ENCODE assay signal across 26 mouse cellular contexts in genomic region chr6:85633165-85633564, GRCm38 (mm10). TPM values are rescaled to one million over a fixed set of nuclear protein-coding genes. Genes with fewer than 3 reads are reported as not detected.
DNase-seq lines count a peak whose midpoint lies in the region; ATAC-seq lines count a peak whose summit lies in the region.
"Had no signal": no experiment of that assay in that cellular context is flagged by ENCODE, and none has a peak within 500 bp of the region (broad histone marks: within the 10 kb centered on the region; RNA-seq: fewer than 3 reads in every experiment).

No protein-coding gene starts in this region.

- DNase-seq in forebrain, embryonic 10.5 days (ENCODE audit: extremely low spot score, low spot score), result peak; percentile 22
- DNase-seq in ES-CJ7 (ENCODE audit: low read depth, low spot score) (peak; percentile 62), R1 (ENCODE audit: low read depth, low spot score) (peak; percentile 56)
- DNase-seq in retina, embryonic 14.5 days (ENCODE audit: low spot score), result peak; percentile 24
- DNase-seq in frontal cortex, postnatal 36 days (ENCODE audit: low spot score in 2 of 2), result no peak
- DNase-seq in spleen, adult 12 weeks (ENCODE audit: low spot score), result no peak
- DNase-seq: adrenal gland, postnatal 25 days; cerebellum, adult 18-20 months; cerebellum, postnatal 10 days; gastrocnemius, postnatal 14 days; kidney, adult 9 months; kidney, postnatal 10 days; layer of hippocampus, adult 9-11 months; lung, postnatal 4 days; right cerebral cortex, postnatal 4 days had no signal

- ATAC-seq in forebrain, embryonic 16.5 days, result no peak
- ATAC-seq: CD4-positive, CD25-positive, alpha-beta regulatory T cell, adult 4 months; intestine, embryonic 16.5 days had no signal

- H3K9me3 ChIP-seq in forebrain, embryonic 10.5 days, result no peaks in the 10 kb centered on the region
- H3K9me3 ChIP-seq in forebrain, embryonic 16.5 days (ENCODE audit: control insufficient read depth, low read length), result no peaks in the 10 kb centered on the region
- H3K9me3 ChIP-seq: embryonic facial prominence, embryonic 12.5 days; hindbrain, embryonic 13.5 days; limb, embryonic 13.5 days; lung, embryonic 15.5 days; megakaryocyte, embryonic 14.5 days; midbrain, embryonic 12.5 days; neural tube, embryonic 15.5 days had no signal

- WGBS in forebrain, embryonic 10.5 days, result 26% methylated on average over 8 of the region's 8 CpGs
- 10% methylated on average over 8 of the region's 8 CpGs for WGBS in forebrain, embryonic 16.5 days

- no peak overlapping the region for H3K9ac ChIP-seq in forebrain, embryonic 16.5 days (replicated peaks; ENCODE audit: low read depth, low read length)
- H3K9ac ChIP-seq: embryonic facial prominence, embryonic 12.5 days; hindbrain, embryonic 13.5 days; limb, embryonic 13.5 days; lung, embryonic 15.5 days; midbrain, embryonic 12.5 days; neural tube, embryonic 15.5 days had no signal

- peaks cover 11% of the 10 kb centered on the region for H3K4me1 ChIP-seq in forebrain, embryonic 10.5 days
- H3K4me1 ChIP-seq in forebrain, embryonic 16.5 days (replicated peaks; ENCODE audit: control insufficient read depth, insufficient read depth, low read length), result no peaks in the 10 kb centered on the region
- H3K4me1 ChIP-seq: embryonic facial prominence, embryonic 12.5 days; hindbrain, embryonic 13.5 days; limb, embryonic 13.5 days; lung, embryonic 15.5 days; megakaryocyte, embryonic 14.5 days; neural tube, embryonic 15.5 days had no signal

- H3K4me3 ChIP-seq in forebrain, embryonic 10.5 days, result no peak overlapping the region
- no peak overlapping the region for H3K4me3 ChIP-seq in forebrain, embryonic 16.5 days (replicated peaks; ENCODE audit: low read length)
- H3K4me3 ChIP-seq: embryonic facial prominence, embryonic 12.5 days; hindbrain, embryonic 13.5 days; limb, embryonic 13.5 days; lung, embryonic 15.5 days; megakaryocyte, embryonic 14.5 days; midbrain, embryonic 12.5 days; neural tube, embryonic 15.5 days had no signal

- no peaks in the 10 kb centered on the region for H3K27me3 ChIP-seq in forebrain, embryonic 10.5 days (ENCODE audit: poor library complexity, severe bottlenecking)
- no peaks in the 10 kb centered on the region for H3K27me3 ChIP-seq in forebrain, embryonic 16.5 days (replicated peaks; ENCODE audit: control insufficient read depth, insufficient read depth, low read length)
- H3K27me3 ChIP-seq: embryonic facial prominence, embryonic 12.5 days; hindbrain, embryonic 13.5 days; limb, embryonic 13.5 days; lung, embryonic 15.5 days; megakaryocyte, embryonic 14.5 days; midbrain, embryonic 12.5 days; neural tube, embryonic 15.5 days had no signal

- H3K36me3 ChIP-seq in forebrain, embryonic 10.5 days (replicated peaks), result peaks cover 62% of the 10 kb centered on the region
- H3K36me3 ChIP-seq in forebrain, embryonic 16.5 days (ENCODE audit: control insufficient read depth, insufficient read depth), result peaks cover 13% of the 10 kb centered on the region

- no peak overlapping the region for H3K27ac ChIP-seq in forebrain, embryonic 10.5 days
- H3K27ac ChIP-seq in forebrain, embryonic 16.5 days (ENCODE audit: low read length), result no peak overlapping the region
- H3K27ac ChIP-seq: embryonic facial prominence, embryonic 12.5 days; hindbrain, embryonic 13.5 days; limb, embryonic 13.5 days; lung, embryonic 15.5 days; midbrain, embryonic 12.5 days; neural tube, embryonic 15.5 days had no signal

- no peak overlapping the region for H3K4me2 ChIP-seq in forebrain, embryonic 16.5 days (ENCODE audit: low read length)
- H3K4me2 ChIP-seq: embryonic facial prominence, embryonic 12.5 days; hindbrain, embryonic 13.5 days; limb, embryonic 13.5 days; liver, embryonic 11.5 days; lung, embryonic 15.5 days; midbrain, embryonic 12.5 days; neural tube, embryonic 15.5 days had no signal

RNA-seq across cellular contexts. Expression of gene Alms1, which starts 45.8 kb away (rescaled TPM):
- 12.1 and 13.5 TPM in 2 replicates for polyA plus RNA-seq in forebrain, embryonic 10.5 days (2016; fragmentation: Nextera tagmentation; extraction: Ambion mirVana)
- polyA plus RNA-seq in forebrain, embryonic 16.5 days (2015; fragmentation: Nextera tagmentation; extraction: Ambion mirVana), result 4.8 and 6.2 TPM in 2 replicates

Comparison
In these comparisons a context has a peak if more than half of its experiments do, and no peak if none do; other contexts are left out.
1. DNase-seq: peak in forebrain, embryonic 10.5 days (single experiment), ES-CJ7 (single experiment), R1 (single experiment) and retina, embryonic 14.5 days (single experiment); none in frontal cortex, postnatal 36 days (0 of 2) and spleen, adult 12 weeks (single experiment).